Mouse (Mus musculus) macrophage (primary cell): ENCODE data around the gene Dpep3. TPM values are rescaled to one million over a fixed set of nuclear protein-coding genes. Genes with fewer than 3 reads are reported as not detected.

ENCODE experiments used
- H3K27ac ChIP-seq: fragments of 350-480 bp; formaldehyde crosslinking; 2 replicates; pipeline ENCODE4 v1.9.0; 2021
- H3K36me3 ChIP-seq: fragments of 350-480 bp; formaldehyde crosslinking; 2 replicates; pipeline ENCODE4 v1.9.0; 2021; ENCODE audit errors: inconsistent target
- H3K4me3 ChIP-seq: fragments of 350-480 bp; formaldehyde crosslinking; 2 replicates; pipeline ENCODE4 v1.9.0; 2021; ENCODE audit errors: inconsistent target
- H3K79me2 ChIP-seq: fragments of 350-480 bp; formaldehyde crosslinking; 2 replicates; pipeline ENCODE4 v1.9.0; 2021; ENCODE audit errors: inconsistent target
- WGBS: methylation state at CpG from one replicate; pipeline ENCODE4 v1.1.7; 2026; ENCODE audit warnings: inconsistent platforms; ENCODE audit not compliant: missing documents; 5-methylcytosine and 5-hydroxymethylcytosine counted together
- polyA plus RNA-seq: library from polyadenylated mRNA; stranded (reverse); fragments of 250-400 nt; gene quantifications from 3 replicates; pipeline ENCODE4 v1.2.4, GENCODE M21; 2018; ENCODE audit warnings: inconsistent platforms

Gene Dpep3
- polyA plus RNA-seq, 1 experiment from 2014 or later: 0.10 TPM

DNA sequence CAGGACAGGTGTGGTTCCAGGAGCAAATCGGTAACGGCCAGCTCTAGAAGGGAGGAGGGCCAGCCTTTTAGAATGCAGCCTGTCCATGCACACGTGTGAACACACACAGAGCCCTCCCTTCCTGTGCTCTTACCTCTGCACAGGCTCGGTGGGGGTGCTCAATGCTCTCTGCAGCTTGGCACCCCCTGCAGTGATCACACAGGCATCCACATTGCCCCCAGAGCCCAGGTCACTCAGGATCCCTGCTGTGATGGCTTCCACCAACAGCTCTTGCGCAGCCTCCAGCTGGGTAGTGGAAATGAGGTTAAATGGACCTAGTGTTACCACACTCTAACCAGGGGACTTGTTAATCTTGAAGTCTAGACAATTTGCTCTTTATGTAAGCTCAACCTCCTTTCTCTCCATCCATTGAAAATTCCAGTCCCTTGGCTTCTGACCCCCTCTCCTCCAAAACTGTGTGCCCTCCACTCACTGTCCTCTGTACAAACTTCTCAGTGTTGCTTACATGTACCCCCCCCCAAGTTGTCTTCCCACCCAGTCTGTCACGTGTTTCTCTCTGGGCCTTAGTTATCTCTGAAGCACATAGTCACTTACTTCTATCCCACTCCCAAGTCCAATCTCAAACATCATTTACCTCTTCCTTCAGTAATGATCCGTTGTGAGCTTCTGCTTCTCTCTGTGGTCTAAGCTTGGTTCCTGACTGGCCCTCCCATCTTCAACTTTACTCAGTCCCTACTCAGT is 43.2 kb downstream of the Dpep3 start:
- H3K27ac ChIP-seq: no peak overlapping the region
- H3K79me2 ChIP-seq: peaks cover 8% of the 10 kb centered on the region; the same call in 1 of the 2 replicates
- no peak overlapping the region for H3K4me3 ChIP-seq
- H3K36me3 ChIP-seq: peaks cover 29% of the 10 kb centered on the region
- WGBS: 77% methylated on average over 7 of the region's 7 CpGs

DNA sequence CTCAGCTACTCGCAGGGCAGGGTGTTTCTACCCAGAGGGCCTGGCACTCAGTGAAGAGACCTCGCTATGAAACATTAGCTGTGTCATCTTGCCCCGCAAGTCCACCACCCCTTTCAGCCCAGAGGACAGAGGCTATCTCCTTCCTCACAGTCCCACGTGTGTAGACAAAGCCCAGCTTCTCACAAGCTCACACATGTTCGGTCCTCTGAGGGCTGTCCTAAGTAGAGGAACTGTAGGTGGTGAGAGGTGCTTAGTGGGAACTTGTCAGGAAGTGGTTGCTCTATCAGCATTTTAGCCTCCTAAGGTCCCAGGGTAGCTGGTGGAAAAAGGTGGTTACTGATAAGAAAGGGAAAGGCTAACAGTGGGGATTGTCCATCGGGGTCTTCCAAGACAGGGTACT is 44.1 kb downstream of the Dpep3 start:
- Histone ChIP-seq H3K79me2 (peaks cover 8% of the 10 kb centered on the region; the same call in 1 of the 2 replicates), H3K36me3 (peaks cover 35% of the 10 kb centered on the region), H3K27ac (no peak overlapping the region), H3K4me3 (no peak overlapping the region)
- 49% methylated on average over 6 of the region's 6 CpGs for WGBS

DNA sequence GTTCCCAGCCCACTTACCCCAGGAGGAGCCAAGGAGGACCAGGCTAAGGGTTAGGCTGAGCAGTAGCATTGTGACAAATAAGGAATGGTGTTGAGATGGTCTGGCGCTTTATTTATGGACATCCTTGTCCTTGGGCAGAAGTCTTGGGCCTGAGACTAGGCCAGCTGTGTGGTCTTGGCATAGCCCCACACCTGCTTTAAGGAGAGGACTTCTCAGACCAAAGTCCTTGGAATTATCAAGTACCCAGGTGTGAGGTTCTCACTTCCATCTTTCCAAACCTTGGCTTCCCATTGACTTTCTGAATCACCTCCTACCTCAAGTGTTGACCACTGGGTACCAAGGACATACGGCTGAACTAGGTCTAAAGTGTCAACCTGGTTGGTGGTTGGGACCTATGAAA is 45.5 kb downstream of the Dpep3 start, which contains the start of gene Ctrl:
Ctrl (minus strand) TSS at position 101 of the 400 bp plus-strand sequence.
- H3K79me2 ChIP-seq: peaks cover 8% of the 10 kb centered on the region; the same call in 1 of the 2 replicates

DNA sequence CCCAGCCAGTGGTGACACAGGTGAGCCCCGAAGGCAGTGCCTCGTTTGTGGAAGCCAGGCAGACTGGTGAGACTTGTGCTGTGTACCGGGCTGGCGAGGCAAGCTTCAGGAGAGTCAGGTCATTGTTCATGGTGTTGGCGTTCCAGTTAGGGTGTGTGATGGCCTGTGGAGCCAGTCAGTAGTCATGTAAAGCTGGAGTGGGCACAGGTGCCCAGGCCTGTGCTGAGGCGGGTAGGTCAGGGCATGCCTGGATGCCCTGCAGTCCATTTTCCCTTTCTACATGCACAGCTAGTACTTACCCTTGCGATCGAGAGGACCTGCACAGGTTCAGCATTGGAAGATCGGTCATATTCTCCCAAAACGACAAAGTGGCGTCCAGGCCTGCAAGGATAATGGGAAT is 46.7 kb downstream of the Dpep3 start:
- 97% methylated on average over 9 of the region's 11 CpGs for WGBS
- H3K79me2 ChIP-seq: peaks cover 5% of the 10 kb centered on the region; the same call in 1 of the 2 replicates
- no peak overlapping the region for H3K27ac ChIP-seq
- H3K36me3 ChIP-seq: peaks cover 40% of the 10 kb centered on the region
- no peak overlapping the region for H3K4me3 ChIP-seq

More for the DNA sequence above, 45.5 kb downstream of the Dpep3 start, which contains the start of gene Ctrl:
- H3K4me3 ChIP-seq: no peak within 1 kb of the TSS
- H3K36me3 ChIP-seq: peaks cover 40% of the 10 kb centered on the region
- WGBS: 92% methylated on average over 2 of the region's 2 CpGs
- no peak within 1 kb of the TSS for H3K27ac ChIP-seq

DNA sequence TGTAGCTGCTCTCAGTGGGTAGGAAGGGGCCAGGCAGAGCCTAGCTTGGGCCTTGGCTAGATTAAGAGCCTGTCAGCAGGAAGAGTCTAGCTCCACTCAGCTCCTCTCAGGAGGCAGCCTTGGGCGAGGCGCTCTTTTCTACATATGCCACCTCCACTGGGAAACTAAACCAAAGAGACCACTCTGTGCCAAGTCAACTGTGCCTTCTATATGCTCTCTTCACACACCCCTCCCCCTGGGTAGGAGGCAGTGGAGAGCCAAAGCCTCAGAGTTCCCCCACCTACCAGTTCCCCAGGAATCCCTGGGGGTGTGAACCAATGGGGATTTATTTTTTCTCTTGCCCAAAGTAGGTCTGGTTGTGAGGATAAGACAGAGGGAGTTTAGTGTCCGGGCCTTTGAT is 48.0 kb downstream of the Dpep3 start:
- H3K27ac ChIP-seq: no peak overlapping the region
- peaks cover 40% of the 10 kb centered on the region for H3K36me3 ChIP-seq
- H3K79me2 ChIP-seq: no peaks in the 10 kb centered on the region
- 100% methylated on average over 3 of the region's 3 CpGs for WGBS
- H3K4me3 ChIP-seq: no peak overlapping the region

DNA sequence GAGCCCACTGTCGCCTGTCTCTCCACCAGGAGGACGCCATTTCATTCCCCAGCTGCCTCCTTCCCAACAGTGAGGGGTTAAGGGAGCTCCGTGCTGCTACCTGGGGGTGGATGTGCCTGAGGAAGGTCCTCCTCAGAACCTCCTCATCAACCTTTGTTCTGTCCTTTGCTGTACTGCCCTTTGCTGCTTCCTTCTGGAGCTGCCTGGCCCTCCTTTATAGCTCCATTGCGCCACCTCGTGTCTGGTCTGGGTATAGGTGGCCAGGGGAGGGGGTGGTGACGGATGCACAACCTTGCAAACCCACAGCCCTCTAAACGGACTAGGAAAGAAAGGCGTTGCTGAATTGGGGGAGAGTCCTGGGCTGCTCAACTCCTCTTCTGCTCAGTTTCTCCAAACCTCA is 48.6 kb downstream of the Dpep3 start:
- Histone ChIP-seq H3K79me2 (no peaks in the 10 kb centered on the region), H3K27ac (no peak overlapping the region), H3K36me3 (peaks cover 34% of the 10 kb centered on the region), H3K4me3 (no peak overlapping the region)
- WGBS: 42% methylated on average over 8 of the region's 8 CpGs

DNA sequence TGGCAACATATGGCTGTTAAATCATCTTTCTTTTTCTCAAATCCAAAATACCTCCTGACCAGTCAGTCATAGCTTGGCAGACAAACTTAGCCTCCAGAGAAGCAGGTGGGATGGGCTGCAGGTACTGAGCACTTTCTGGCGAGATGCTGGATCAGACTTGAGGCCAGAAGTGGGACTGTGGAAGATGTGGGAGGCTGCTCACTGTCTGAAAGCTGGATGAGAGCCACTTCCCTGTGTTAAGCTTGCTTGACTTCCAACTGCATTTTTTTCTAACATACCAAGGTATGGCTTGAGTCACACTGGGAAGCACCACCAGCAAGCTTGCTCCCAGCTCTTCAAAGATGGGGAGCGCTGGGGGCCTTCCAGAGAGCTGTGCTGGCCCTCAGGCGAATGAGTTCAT is 54.1 kb downstream of the Dpep3 start:
- no peak overlapping the region for H3K4me3 ChIP-seq
- 100% methylated on average over 2 of the region's 3 CpGs for WGBS
- H3K27ac ChIP-seq: no peak overlapping the region
- H3K79me2 ChIP-seq: no peaks in the 10 kb centered on the region
- peaks cover 6% of the 10 kb centered on the region; the same call in 1 of the 2 replicates for H3K36me3 ChIP-seq

Other genes starting within 250 kb of the Dpep3 start
- gene Gfod2, start 220.8 kb downstream of the Dpep3 start, polyA plus RNA-seq: 0.26 to 0.85 TPM (median 0.67 TPM) in 3 replicates
- gene Ranbp10, start 152.1 kb downstream of the Dpep3 start, polyA plus RNA-seq: 16.5 to 33.9 TPM (median 23.7 TPM) in 3 replicates
- gene Tsnaxip1, start 151.7 kb downstream of the Dpep3 start, polyA plus RNA-seq: not detected in 3 replicates
- gene Cenpt, start 126.2 kb downstream of the Dpep3 start, polyA plus RNA-seq: 7.2 to 13.3 TPM (median 8.2 TPM) in 3 replicates
- 8.3 to 23.6 TPM (median 20.4 TPM) in 3 replicates for gene Thap11, start 124.3 kb downstream of the Dpep3 start, polyA plus RNA-seq
- 53.1 to 154 TPM (median 76.1 TPM) in 3 replicates for gene Nutf2, start 118.8 kb downstream of the Dpep3 start, polyA plus RNA-seq
- 12.6 to 19.5 TPM (median 14.6 TPM) in 3 replicates for gene Edc4, start 98.5 kb downstream of the Dpep3 start, polyA plus RNA-seq
- gene Nrn1l, start 85.9 kb downstream of the Dpep3 start, polyA plus RNA-seq: not detected in 3 replicates
- gene Pskh1, start 79.0 kb downstream of the Dpep3 start, polyA plus RNA-seq: 16.3 to 17.5 TPM (median 16.4 TPM) in 3 replicates
- not detected in 3 replicates for gene Ctrl, start 45.6 kb downstream of the Dpep3 start, polyA plus RNA-seq
- gene Psmb10, start 41.0 kb downstream of the Dpep3 start, polyA plus RNA-seq: 51.8 to 210 TPM (median 105 TPM) in 3 replicates
- 0.10 to 0.28 TPM in 2 of 3 replicates, not detected in the other for gene Lcat, start 36.0 kb downstream of the Dpep3 start, polyA plus RNA-seq
- gene Slc12a4, start 13.3 kb downstream of the Dpep3 start, polyA plus RNA-seq: 16.1 to 37.5 TPM (median 23.1 TPM) in 3 replicates
- gene Dus2, start 11.9 kb upstream of the Dpep3 start, polyA plus RNA-seq: 7.6 to 13.0 TPM (median 7.7 TPM) in 3 replicates
- gene Dpep2nb, start 26.5 kb upstream of the Dpep3 start, polyA plus RNA-seq: not detected in 3 replicates
- 10.2 to 19.4 TPM (median 15.9 TPM) in 3 replicates for gene Ddx28, start 32.5 kb upstream of the Dpep3 start, polyA plus RNA-seq
- 21.3 to 25.2 TPM (median 22.3 TPM) in 3 replicates for gene Nfatc3, start 79.4 kb upstream of the Dpep3 start, polyA plus RNA-seq
- not detected in 3 replicates for gene Esrp2, start 157.5 kb upstream of the Dpep3 start, polyA plus RNA-seq
- gene Pla2g15, start 171.0 kb upstream of the Dpep3 start, polyA plus RNA-seq: 132 to 176 TPM (median 135 TPM) in 3 replicates
- 4.4 to 10.2 TPM (median 4.9 TPM) in 3 replicates for gene Slc7a6, start 189.4 kb upstream of the Dpep3 start, polyA plus RNA-seq
- gene Slc7a6os, start 231.5 kb upstream of the Dpep3 start, polyA plus RNA-seq: 28.1 to 38.1 TPM (median 29.3 TPM) in 3 replicates
- gene Prmt7, start 231.5 kb upstream of the Dpep3 start, polyA plus RNA-seq: 9.7 to 30.4 TPM (median 17.5 TPM) in 3 replicates